Mouse (Mus musculus): ENCODE data around the gene F13b. TPM values are rescaled to one million over a fixed set of nuclear protein-coding genes. Genes with fewer than 3 reads are reported as not detected.

The F13b gene
- not detected in 2 replicates for polyA plus RNA-seq (2015; fragmentation: Nextera tagmentation; extraction: Ambion mirVana)

DNA sequence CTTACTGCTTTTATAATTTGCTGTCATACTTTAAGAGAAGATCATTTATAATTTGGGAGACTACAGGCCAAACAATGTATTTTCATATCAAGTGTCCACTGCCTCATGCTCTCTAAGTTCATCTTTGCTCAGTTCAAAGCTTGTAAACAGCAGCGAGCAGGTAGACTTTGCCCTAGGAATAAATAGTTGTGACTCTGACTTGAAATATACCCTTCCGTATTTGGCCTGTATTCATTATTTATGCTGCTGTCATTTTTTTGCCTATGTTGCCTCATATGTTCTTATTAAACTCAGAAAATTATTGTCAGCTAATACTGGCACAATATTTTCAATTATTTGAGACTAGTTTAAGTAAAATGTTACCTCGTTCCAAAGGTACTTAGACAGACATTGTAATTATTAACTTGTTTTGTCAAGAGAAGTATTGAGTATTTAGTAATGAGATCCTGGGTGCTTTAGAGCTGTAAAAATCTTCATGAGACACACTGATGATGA is at the start of gene F13b:
TSS of gene F13b (plus strand) at position 445 of the 495 bp plus-strand sequence.
- Histone ChIP-seq H3K4me1 (replicated peaks) (no peaks in the 10 kb centered on the region), H3K4me2 (no peak within 1 kb of the TSS), H3K27me3 (no peaks in the 10 kb centered on the region), H3K27ac (replicated peaks) (no peak within 1 kb of the TSS), H3K4me3 (no peak within 1 kb of the TSS), H3K9me3 (no peaks in the 10 kb centered on the region), H3K9ac (no peak within 1 kb of the TSS), H3K36me3 (no peaks in the 10 kb centered on the region)
- 88% methylated on average over 3 of the region's 3 CpGs for WGBS
- ATAC-seq (ENCODE audit: low read depth), result no peak

DNA sequence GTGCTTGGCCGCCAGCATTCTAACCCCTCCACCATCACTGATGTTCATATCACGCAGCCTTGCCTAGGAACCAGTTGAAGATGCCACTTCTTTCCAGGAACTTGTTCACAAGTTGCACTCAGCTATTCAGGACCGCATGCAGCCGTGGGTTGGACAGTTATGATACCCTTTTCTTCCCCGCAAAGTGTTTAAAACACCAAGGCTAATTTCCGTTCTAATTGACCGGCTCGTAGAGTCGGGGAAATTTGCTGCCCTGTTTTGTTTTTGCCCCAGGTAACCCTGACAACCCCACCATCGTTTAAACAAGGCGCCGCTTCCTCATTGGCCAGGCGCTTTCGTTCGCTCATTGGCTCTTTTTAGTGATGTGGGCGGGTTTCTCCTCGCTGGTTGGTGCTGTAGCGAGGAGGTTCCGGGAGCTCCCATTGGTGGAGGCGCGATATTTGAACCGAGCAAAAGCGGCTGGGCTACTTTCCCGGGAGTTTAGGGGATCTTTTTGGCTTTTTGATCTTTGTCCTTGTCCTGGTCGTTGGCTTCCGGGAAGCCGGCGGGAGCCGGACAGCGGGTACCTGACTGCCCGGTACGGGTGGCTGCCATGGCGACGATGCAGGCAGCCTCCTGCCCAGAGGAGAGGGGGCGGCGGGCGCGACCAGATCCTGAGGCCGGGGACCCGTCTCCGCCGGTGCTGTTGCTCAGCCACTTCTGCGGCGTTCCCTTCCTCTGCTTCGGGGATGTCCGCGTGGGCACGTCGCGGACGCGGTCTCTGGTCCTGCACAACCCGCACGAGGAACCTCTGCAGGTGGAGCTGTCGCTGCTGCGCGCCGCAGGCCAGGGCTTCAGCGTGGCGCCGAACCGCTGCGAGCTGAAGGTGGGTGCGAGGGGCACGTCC is 46.9 kb upstream of the F13b start, which contains the start of gene Aspm:
TSS of gene Aspm (plus strand) at position 433 of the 886 bp plus-strand sequence.
- Histone ChIP-seq H3K4me2 (peak within 1 kb of the TSS; percentile 99), H3K9me3 (no peaks in the 10 kb centered on the region), H3K4me3 (peak within 1 kb of the TSS; percentile 73), H3K4me1 (replicated peaks) (peaks cover 23% of the 10 kb centered on the region), H3K27ac (replicated peaks) (no peak within 1 kb of the TSS), H3K27me3 (no peaks in the 10 kb centered on the region), H3K9ac (peak within 1 kb of the TSS; percentile 63), H3K36me3 (no peaks in the 10 kb centered on the region)
- ATAC-seq (ENCODE audit: low read depth), result peak; percentile 100
- WGBS, result under 1% methylated on average over 65 of the region's 65 CpGs

DNA sequence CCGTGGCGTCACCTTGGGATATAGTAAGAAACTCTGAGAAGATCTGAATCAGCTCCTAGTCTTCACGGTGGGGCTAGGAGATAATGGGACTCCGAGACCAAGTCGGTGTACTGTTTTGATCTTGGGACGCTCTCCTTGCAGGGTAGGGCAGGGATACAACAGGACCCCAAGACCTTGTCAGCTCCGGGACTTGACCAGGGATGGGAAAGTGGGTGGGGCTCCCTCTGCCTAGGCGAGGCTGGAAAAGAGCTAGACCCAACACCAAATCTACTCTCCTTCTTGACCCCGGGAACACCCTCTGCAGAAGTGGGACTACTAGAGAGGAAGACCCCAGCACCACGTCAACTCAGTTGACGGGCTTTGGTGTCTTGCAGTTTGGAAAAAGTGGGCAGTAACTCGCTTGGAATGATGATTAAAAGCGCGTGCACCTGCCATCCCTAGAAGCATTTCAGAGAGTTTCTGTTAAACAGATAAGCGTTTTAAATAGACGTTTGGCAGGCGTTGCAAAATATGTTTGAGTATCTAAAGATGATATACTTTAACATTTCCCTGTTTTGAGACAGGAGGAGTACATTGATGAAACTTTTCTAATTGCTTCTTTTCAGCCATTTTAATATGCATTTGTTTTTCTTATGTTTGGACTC is 46.2 kb upstream of the F13b start:
- no peaks in the 10 kb centered on the region for H3K9me3 ChIP-seq

DNA sequence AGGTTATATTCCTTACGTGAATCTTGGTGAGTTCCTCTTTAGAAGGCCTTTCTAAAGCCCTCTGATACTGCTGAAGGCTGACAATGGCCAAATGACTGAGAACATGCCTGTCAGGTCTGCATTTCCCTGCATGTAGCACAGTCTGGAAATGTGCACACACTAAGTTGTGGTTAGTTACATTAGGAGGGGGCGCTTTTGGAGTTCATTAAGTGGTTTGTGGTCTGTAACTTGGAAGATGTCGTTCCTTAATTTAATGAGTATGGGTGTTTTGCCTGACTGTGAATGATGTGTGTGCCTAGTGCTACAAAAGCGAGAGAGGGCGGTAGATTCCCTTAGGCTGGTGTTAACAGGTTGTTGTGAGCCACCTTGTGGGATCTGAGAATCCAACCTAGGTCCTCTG is 40.7 kb upstream of the F13b start:
- no peak for ATAC-seq (ENCODE audit: low read depth)
- 81% methylated on average over 5 of the region's 5 CpGs for WGBS
- H3K9ac ChIP-seq, result no peak overlapping the region

More for the DNA sequence above, 46.2 kb upstream of the F13b start:
- peaks cover 23% of the 10 kb centered on the region for H3K4me1 ChIP-seq (replicated peaks)
- no peaks in the 10 kb centered on the region for H3K36me3 ChIP-seq
- H3K4me3 ChIP-seq, result peak overlapping the region; percentile 73
- no peak overlapping the region for H3K27ac ChIP-seq (replicated peaks)
- 5% methylated on average over 17 of the region's 17 CpGs for WGBS
- peak overlapping the region; percentile 99 for H3K4me2 ChIP-seq
- H3K9ac ChIP-seq, result peak overlapping the region; percentile 63
- H3K27me3 ChIP-seq, result no peaks in the 10 kb centered on the region
- peak; percentile 57 for ATAC-seq (ENCODE audit: low read depth)

DNA sequence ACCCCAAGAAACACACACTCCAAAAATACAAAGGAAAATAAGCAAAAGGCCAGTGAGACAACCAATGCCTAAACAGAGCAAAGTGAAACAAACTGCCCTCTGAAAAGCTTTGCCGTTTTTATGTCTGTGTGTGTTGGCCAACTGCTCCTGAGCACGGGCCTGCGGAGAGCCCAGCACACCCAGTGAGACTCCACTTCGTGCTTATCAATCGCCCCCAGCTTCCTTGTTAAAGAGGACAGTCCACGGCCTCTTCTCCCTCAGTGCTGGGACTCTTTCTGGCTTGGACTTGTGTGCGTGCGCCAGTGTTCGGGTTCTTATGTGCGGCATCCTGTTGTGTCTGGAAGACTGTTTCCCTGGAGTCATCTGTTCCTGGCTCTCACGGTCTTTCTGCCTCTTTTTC is 35.6 kb upstream of the F13b start:
- WGBS, result 92% methylated on average over 11 of the region's 11 CpGs
- Histone ChIP-seq H3K4me2 (no peak overlapping the region), H3K9ac (no peak overlapping the region)

More for the DNA sequence above, 40.7 kb upstream of the F13b start:
- no peaks in the 10 kb centered on the region for H3K9me3 ChIP-seq
- H3K4me2 ChIP-seq, result no peak overlapping the region
- no peaks in the 10 kb centered on the region for H3K27me3 ChIP-seq
- no peak overlapping the region for H3K27ac ChIP-seq (replicated peaks)
- H3K36me3 ChIP-seq, result no peaks in the 10 kb centered on the region
- peaks cover 14% of the 10 kb centered on the region for H3K4me1 ChIP-seq (replicated peaks)
- no peak overlapping the region for H3K4me3 ChIP-seq

DNA sequence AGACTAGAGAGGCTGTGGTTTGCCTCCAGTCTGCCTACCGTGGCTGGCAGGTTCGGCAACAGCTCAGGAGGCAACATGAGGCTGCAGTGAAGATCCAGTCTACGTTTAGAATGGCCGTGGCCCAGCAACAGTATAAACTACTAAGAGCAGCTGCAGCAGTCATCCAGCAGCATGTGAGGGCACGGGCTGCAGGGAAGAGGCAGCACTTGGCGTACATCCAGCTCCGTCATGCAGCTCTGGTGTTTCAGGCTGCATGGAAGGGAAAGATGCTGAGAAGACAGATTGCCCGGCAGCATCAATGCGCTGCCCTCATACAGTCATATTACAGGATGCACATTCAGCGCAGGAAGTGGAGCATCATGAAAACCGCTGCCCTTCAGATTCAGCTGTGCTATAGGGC is 22.6 kb upstream of the F13b start:
- Histone ChIP-seq H3K27me3 (no peaks in the 10 kb centered on the region), H3K4me3 (no peak overlapping the region), H3K27ac (replicated peaks) (no peak overlapping the region), H3K9ac (no peak overlapping the region), H3K9me3 (no peaks in the 10 kb centered on the region), H3K36me3 (peaks cover 52% of the 10 kb centered on the region), H3K4me1 (replicated peaks) (no peaks in the 10 kb centered on the region), H3K4me2 (no peak overlapping the region)
- 89% methylated on average over 11 of the region's 11 CpGs for WGBS
- ATAC-seq (ENCODE audit: low read depth), result no peak

More for the DNA sequence above, 35.6 kb upstream of the F13b start:
- Histone ChIP-seq H3K36me3 (no peaks in the 10 kb centered on the region), H3K4me3 (no peak overlapping the region), H3K27ac (replicated peaks) (no peak overlapping the region), H3K27me3 (no peaks in the 10 kb centered on the region), H3K9me3 (no peaks in the 10 kb centered on the region), H3K4me1 (replicated peaks) (0 out of 2 replicates have a peak, but pooled peaks cover under 1% of the 10 kb centered on the region)
- no peak for ATAC-seq (ENCODE audit: low read depth)

DNA sequence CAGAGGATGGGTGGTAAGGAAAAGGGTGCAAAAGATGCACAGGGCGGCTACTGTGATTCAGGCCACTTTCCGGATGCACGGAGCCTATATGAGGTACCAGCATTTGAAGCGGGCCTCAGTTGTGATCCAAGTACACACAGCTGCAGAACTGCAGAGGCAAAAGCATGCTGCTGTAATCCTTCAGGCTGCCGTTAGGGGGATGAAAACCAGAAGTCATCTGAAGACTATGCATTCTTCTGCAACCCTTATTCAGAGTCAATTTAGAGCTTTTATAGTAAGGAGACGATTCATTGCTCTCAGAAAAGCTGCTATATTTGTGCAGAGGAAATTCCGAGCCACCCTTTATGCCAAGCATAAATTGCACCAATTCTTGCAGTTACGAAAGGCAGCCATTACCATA is 21.3 kb upstream of the F13b start:
- peaks cover 43% of the 10 kb centered on the region; the same call in 1 of the 2 replicates for H3K36me3 ChIP-seq
- no peak overlapping the region for H3K9ac ChIP-seq
- H3K4me2 ChIP-seq, result no peak overlapping the region
- H3K4me1 ChIP-seq (replicated peaks), result no peaks in the 10 kb centered on the region
- 92% methylated on average over 8 of the region's 8 CpGs for WGBS
- no peak overlapping the region for H3K27ac ChIP-seq (replicated peaks)
- ATAC-seq (ENCODE audit: low read depth), result no peak
- no peak overlapping the region for H3K4me3 ChIP-seq
- no peaks in the 10 kb centered on the region for H3K9me3 ChIP-seq
- H3K27me3 ChIP-seq, result no peaks in the 10 kb centered on the region

DNA sequence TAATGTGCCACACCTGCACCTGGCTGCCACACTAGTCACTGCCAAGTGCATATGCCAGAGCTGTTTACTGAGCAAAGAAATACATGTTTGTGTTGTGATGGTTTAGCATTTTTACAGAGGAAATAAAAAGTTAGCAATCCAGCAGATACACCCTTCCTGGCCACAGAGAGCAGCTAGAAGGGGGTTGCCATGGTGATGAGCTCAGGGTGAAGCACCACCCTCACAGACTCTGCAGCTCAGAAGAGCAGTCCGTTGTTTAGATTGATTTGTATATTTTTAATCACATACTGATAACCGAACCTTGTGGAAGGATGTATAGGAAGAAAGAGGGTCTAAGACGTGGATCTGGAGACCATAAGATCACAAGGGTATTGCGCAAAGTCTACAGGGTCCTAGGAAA is 20.4 kb upstream of the F13b start:
- no peak overlapping the region for H3K9ac ChIP-seq
- ATAC-seq (ENCODE audit: low read depth), result no peak

DNA sequence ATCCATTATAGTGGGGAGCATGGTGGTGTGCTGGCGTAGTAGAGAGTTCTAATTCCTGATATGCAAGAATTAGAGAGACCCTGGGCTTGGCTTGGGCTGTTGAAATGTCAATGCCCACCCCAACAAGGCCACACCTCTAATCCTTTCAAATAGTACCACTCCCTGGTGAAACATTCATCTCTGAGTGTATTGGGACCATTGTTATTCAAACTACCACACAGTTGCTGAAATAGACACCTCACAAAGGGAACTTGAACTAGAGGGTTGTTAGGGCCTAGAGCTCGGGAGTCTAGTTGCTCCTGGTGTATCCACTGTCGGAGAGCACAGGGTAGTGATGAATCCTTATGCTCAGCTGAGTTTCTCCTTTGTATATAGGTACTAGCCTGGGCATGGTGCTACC is 6.9 kb upstream of the F13b start:
- H3K36me3 ChIP-seq, result peaks cover 29% of the 10 kb centered on the region
- H3K9me3 ChIP-seq, result no peaks in the 10 kb centered on the region
- H3K4me1 ChIP-seq (replicated peaks), result no peaks in the 10 kb centered on the region
- ATAC-seq (ENCODE audit: low read depth), result no peak
- 76% methylated on average over 3 of the region's 3 CpGs for WGBS
- no peak overlapping the region for H3K4me3 ChIP-seq
- no peak overlapping the region for H3K27ac ChIP-seq (replicated peaks)
- no peak overlapping the region for H3K4me2 ChIP-seq
- no peaks in the 10 kb centered on the region for H3K27me3 ChIP-seq
- no peak overlapping the region for H3K9ac ChIP-seq

More for the DNA sequence above, 20.4 kb upstream of the F13b start:
- no peak overlapping the region for H3K4me3 ChIP-seq
- H3K4me2 ChIP-seq, result no peak overlapping the region
- no peaks in the 10 kb centered on the region for H3K27me3 ChIP-seq
- peaks cover 40% of the 10 kb centered on the region; the same call in 1 of the 2 replicates for H3K36me3 ChIP-seq
- H3K4me1 ChIP-seq (replicated peaks), result no peaks in the 10 kb centered on the region
- no peak overlapping the region for H3K27ac ChIP-seq (replicated peaks)
- no peaks in the 10 kb centered on the region for H3K9me3 ChIP-seq
- 81% methylated on average over 4 of the region's 4 CpGs for WGBS

DNA sequence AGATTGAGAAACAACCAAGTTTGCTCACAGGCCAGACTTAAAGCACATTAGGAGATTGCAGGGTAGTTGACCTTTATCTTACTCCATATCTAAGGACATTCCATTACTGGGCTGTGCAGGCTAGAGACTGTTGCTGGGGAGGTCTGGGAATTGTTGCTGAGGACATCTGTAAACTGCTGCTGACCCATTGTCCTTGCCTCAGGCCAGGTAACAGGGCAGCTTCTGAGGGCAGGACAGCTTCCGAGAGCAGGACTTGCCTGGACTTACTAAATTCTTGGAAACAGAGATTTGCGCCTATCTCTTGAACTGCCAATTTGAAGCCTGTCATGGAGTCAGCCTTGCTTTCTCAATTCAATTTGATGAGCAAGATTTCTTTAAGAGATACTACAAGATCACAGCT is 6.1 kb upstream of the F13b start:
- no peak overlapping the region for H3K4me2 ChIP-seq
- no peak overlapping the region for H3K27ac ChIP-seq (replicated peaks)
- no peak for ATAC-seq (ENCODE audit: low read depth)
- H3K36me3 ChIP-seq, result peaks cover 22% of the 10 kb centered on the region
- H3K4me1 ChIP-seq (replicated peaks), result no peaks in the 10 kb centered on the region
- no peak overlapping the region for H3K4me3 ChIP-seq
- no peak overlapping the region for H3K9ac ChIP-seq
- WGBS, result 84% methylated on average over 2 of the region's 2 CpGs
- no peaks in the 10 kb centered on the region for H3K27me3 ChIP-seq
- H3K9me3 ChIP-seq, result no peaks in the 10 kb centered on the region

DNA sequence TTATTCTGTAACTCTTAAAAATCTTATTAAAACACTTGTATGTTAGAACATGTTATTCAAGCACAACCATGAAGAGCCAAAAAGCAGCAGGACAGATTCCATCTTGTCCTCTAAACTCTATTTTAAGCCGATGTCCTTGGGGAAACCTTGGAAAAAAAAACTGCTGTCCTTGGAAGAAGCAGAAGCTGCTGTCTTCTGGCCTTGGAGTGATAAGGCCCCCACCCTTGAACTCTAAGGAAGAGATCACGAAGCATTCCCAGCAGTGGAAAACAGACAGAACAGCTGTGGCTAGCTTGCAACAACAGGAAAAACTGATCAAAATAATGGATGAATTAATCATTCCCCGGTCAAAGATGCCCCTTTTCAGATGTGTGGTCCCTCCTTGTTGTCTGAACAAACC is 5.3 kb upstream of the F13b start:
- Histone ChIP-seq H3K36me3 (peaks cover 18% of the 10 kb centered on the region), H3K9me3 (no peaks in the 10 kb centered on the region), H3K9ac (no peak overlapping the region), H3K4me3 (no peak overlapping the region), H3K27me3 (no peaks in the 10 kb centered on the region), H3K4me1 (replicated peaks) (no peaks in the 10 kb centered on the region), H3K4me2 (no peak overlapping the region), H3K27ac (replicated peaks) (no peak overlapping the region)
- 89% methylated on average over 3 of the region's 3 CpGs for WGBS
- no peak for ATAC-seq (ENCODE audit: low read depth)

DNA sequence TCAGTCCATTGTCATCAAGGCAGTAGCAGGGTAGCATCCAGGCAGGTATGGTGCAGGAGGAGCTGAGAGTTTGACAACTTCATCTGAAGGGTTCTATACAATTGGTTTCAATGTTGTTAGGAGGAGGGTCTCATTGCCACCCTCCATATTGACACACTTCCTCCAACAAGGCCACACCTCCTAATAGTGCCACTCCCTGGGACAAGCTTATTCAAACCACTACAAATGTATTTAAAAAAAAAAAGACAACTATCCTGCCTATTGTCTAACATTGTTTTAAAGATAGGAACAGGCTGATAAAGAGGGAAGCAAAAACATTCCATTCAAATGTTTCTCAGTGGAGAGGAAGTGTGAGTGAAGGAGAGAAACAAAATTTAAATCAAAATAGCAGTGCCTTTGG is 1.8 kb upstream of the F13b start:
- Histone ChIP-seq H3K4me2 (no peak overlapping the region), H3K4me1 (replicated peaks) (no peaks in the 10 kb centered on the region), H3K9ac (no peak overlapping the region), H3K27me3 (no peaks in the 10 kb centered on the region), H3K9me3 (no peaks in the 10 kb centered on the region), H3K4me3 (no peak overlapping the region), H3K36me3 (no peaks in the 10 kb centered on the region), H3K27ac (replicated peaks) (no peak overlapping the region)
- no peak for ATAC-seq (ENCODE audit: low read depth)

All from neural tube, embryonic 13.5 days (tissue).